Mouse (Mus musculus): ENCODE results near the gene Gm10644. TPM values are rescaled to one million over a fixed set of nuclear protein-coding genes. Genes with fewer than 3 reads are reported as not detected.

Gm10644 gene
- total RNA-seq, 2 experiments from 2014 or later, result 0.19 to 0.20 TPM

GRCm38 (mm10) chr8:83982449-83982848 lies 27.4 kb upstream of the Gm10644 start:
- DNase-seq (ENCODE audit: low spot score in 2 of 2), result no peak
- intact Hi-C loops (cut with DNase I), result no loop called here

GRCm38 (mm10) chr8:83981533-83981932 lies 26.5 kb upstream of the Gm10644 start:
- DNase-seq (ENCODE audit: low spot score in 2 of 2), result no peak
- intact Hi-C loops (cut with DNase I), result no loop called here

- intact Hi-C loops (cut with DNase I), result loop anchor here (1.0 kb wide), 1 partner anchor 28 kb away; no protein-coding TSS in a partner anchor
These were observed 25.8 kb upstream of the Gm10644 start for GRCm38 (mm10) chr8:83980845-83981244.

GRCm38 (mm10) chr8:83980250-83980649 lies 25.2 kb upstream of the Gm10644 start:
- intact Hi-C loops (cut with DNase I), result loop anchor here (1.0 kb wide), 1 partner anchor 29 kb away; no protein-coding TSS in a partner anchor
- DNase-seq (ENCODE audit: low spot score in 2 of 2), result no peak

More at GRCm38 (mm10) chr8:83980845-83981244, 25.8 kb upstream of the Gm10644 start:
- no peak for DNase-seq (ENCODE audit: low spot score in 2 of 2)

- intact Hi-C loops (cut with DNase I), result no loop called here
- no peak for DNase-seq (ENCODE audit: low spot score in 2 of 2)
These were observed 23.2 kb upstream of the Gm10644 start for GRCm38 (mm10) chr8:83978200-83978599.

GRCm38 (mm10) chr8:83977646-83978045 lies 22.6 kb upstream of the Gm10644 start:
- intact Hi-C loops (cut with DNase I), result no loop called here
- DNase-seq (ENCODE audit: low spot score in 2 of 2), result no peak

GRCm38 (mm10) chr8:83976779-83977350 lies 21.9 kb upstream of the Gm10644 start:
- intact Hi-C loops (cut with DNase I), result no loop called here
- peak in 1 of 2 experiments; percentile 55 for DNase-seq (ENCODE audit: low spot score in 2 of 2)

GRCm38 (mm10) chr8:83976101-83976630 lies 21.2 kb upstream of the Gm10644 start:
- DNase-seq (ENCODE audit: low spot score in 2 of 2), result no peak
- intact Hi-C loops (cut with DNase I), result no loop called here

- intact Hi-C loops (cut with DNase I), result no loop called here
- DNase-seq (ENCODE audit: low spot score in 2 of 2), result no peak
These were observed 19.5 kb upstream of the Gm10644 start for GRCm38 (mm10) chr8:83974521-83974920.

- intact Hi-C loops (cut with DNase I), result no loop called here
- no peak for DNase-seq (ENCODE audit: low spot score in 2 of 2)
These were observed 18.4 kb upstream of the Gm10644 start for GRCm38 (mm10) chr8:83973161-83974031.

GRCm38 (mm10) chr8:83972150-83973120 lies 17.4 kb upstream of the Gm10644 start, which contains the start of gene Prkaca:
TSS of gene Prkaca (plus strand) at chr8:83972993.
- intact Hi-C loops (cut with DNase I), result no loop called here
- DNase-seq (ENCODE audit: low spot score in 2 of 2), result peak; percentile 99

GRCm38 (mm10) chr8:83971661-83972060 lies 16.7 kb upstream of the Gm10644 start:
- intact Hi-C loops (cut with DNase I), result no loop called here

GRCm38 (mm10) chr8:83971121-83971520 lies 16.1 kb upstream of the Gm10644 start:
- no peak for DNase-seq (ENCODE audit: low spot score in 2 of 2)
- intact Hi-C loops (cut with DNase I), result no loop called here

More at GRCm38 (mm10) chr8:83971661-83972060, 16.7 kb upstream of the Gm10644 start:
- DNase-seq (ENCODE audit: low spot score in 2 of 2), result no peak

- DNase-seq (ENCODE audit: low spot score in 2 of 2), result no peak
- intact Hi-C loops (cut with DNase I), result no loop called here
These were observed 12.7 kb upstream of the Gm10644 start for GRCm38 (mm10) chr8:83967701-83968100.

GRCm38 (mm10) chr8:83964015-83964765 lies 9.2 kb upstream of the Gm10644 start:
- DNase-seq (ENCODE audit: low spot score in 2 of 2), result no peak
- intact Hi-C loops (cut with DNase I), result no loop called here

- no peak for DNase-seq (ENCODE audit: low spot score in 2 of 2)
- intact Hi-C loops (cut with DNase I), result loop anchor here (5.0 to 10.0 kb wide), 2 partner anchors 172 to 234 kb away; no protein-coding TSS in a partner anchor
These were observed 1.8 kb upstream of the Gm10644 start for GRCm38 (mm10) chr8:83956789-83957188.

- DNase-seq (ENCODE audit: low spot score in 2 of 2), result no peak
- intact Hi-C loops (cut with DNase I), result loop anchor here (5.0 to 10.0 kb wide), 2 partner anchors 171 to 234 kb away; no protein-coding TSS in a partner anchor
These were observed 883 bp upstream of the Gm10644 start for GRCm38 (mm10) chr8:83955958-83956218.

- intact Hi-C loops (cut with DNase I), result loop anchor here (5.0 to 10.0 kb wide), 2 partner anchors 170 to 232 kb away; no protein-coding TSS in a partner anchor
- DNase-seq (ENCODE audit: low spot score in 2 of 2), result no peak
These were observed 278 bp downstream of the Gm10644 start for GRCm38 (mm10) chr8:83954749-83955105.

GRCm38 (mm10) chr8:83945540-83945939 lies 9.5 kb downstream of the Gm10644 start:
- intact Hi-C loops (cut with DNase I), result no loop called here
- DNase-seq (ENCODE audit: low spot score in 2 of 2), result no peak
